Mouse (Mus musculus): ENCODE results near the gene Pcsk7.

Gene Pcsk7

DNA sequence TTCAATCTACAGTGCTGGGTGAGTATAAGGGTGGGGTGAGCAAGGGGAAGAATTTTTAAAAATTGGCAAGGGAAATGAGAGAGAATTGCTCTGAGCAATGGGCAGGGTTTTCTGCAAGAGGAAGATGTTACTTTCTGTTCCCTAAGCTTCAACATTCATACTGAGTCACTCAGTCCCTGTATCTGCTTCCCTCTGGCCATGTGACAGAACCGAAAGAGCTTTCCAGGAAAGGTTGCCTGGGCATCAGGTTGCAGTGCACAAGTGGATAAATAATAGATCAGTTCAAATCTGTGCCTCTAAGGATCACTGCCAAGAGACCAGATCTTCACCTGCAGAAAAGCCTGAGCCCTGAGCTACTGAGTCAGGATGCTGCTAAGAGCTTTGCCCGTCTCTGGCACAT, 55.6 kb downstream of the Pcsk7 start:
- DNase-seq (ENCODE audit: low spot score in 2 of 2) = no peak

- no peak for DNase-seq (ENCODE audit: low spot score in 2 of 2)
Measured at GRCm38 (mm10) chr9:45963577-45963976, 57.3 kb downstream of the Pcsk7 start.

DNA sequence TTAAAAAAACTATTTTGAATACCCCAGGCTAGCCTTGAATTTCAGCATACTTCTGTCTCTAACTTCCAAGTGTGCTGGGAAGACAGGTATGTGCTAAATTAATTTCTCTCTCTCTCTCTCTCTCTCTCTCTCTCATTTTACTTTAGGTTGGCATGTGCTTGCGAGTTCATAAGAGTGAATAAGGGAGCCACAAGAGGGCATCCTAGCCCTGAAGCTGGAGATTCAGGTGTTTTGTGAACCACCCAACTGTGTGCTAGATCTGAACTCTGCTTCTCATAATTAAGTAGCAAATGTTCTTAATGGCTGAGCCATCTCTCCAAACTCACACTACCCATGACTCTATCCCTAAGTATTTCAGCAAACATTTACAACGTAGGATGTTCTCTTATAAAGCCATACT, 70.6 kb downstream of the Pcsk7 start:
- peak in 1 of 2 experiments; percentile 36 for DNase-seq (ENCODE audit: low spot score in 2 of 2)

All from thymus, postnatal 10 days (tissue).